Mouse (Mus musculus) liver, embryonic 14.5 days (tissue): ENCODE results near the gene Perm1. TPM values are rescaled to one million over a fixed set of nuclear protein-coding genes. Genes with fewer than 3 reads are reported as not detected.

Experiments used
- ATAC-seq: fragments of 200-750 bp; cut with Nextera tagmentation; 2 replicates; pipeline ENCODE4 v1.8.0; 2017; ENCODE audit warnings: moderate number of reproducible peaks, mild to moderate bottlenecking, moderate library complexity; ENCODE audit not compliant: insufficient read depth
- DNase-seq, 3 experiments: peaks; one replicate each; pipeline ENCODE4 v3.0.0-alpha.2; 2012 to 2013; ENCODE audit warnings: low read depth in 3 of 3, low spot score in 3 of 3
- H3K27ac ChIP-seq: fragments of 300-500 bp; sonication (generic); 2 replicates; pipeline ENCODE4 v1.5.1; 2014; ENCODE audit warnings: moderate library complexity, mild to moderate bottlenecking, control low read depth, inconsistent platforms
- H3K27me3 ChIP-seq: fragments of 300-500 bp; sonication (generic); 2 replicates; pipeline ENCODE4 v1.6.1; 2014; ENCODE audit warnings: mild to moderate bottlenecking, low read length, moderate library complexity; ENCODE audit not compliant: control insufficient read depth, insufficient read depth
- H3K36me3 ChIP-seq: fragments of 300-500 bp; sonication (generic); replicated peaks from 2 replicates; pipeline ENCODE4 v1.6.1; 2014; ENCODE audit warnings: low read depth; ENCODE audit not compliant: control insufficient read depth, insufficient read depth
- H3K4me1 ChIP-seq, 2 experiments: fragments of 200-500 bp in 1 of 2; fragments of 300-500 bp in 1 of 2; sonication (generic) in 1 of 2; replicated peaks; 2 replicates each; pipeline ENCODE4 v1.6.1; 2012 to 2014; ENCODE audit warnings: antibody characterized with exemption in 1 of 2, inconsistent platforms in 1 of 2, low read length in 1 of 2; ENCODE audit not compliant: control insufficient read depth in 2 of 2, insufficient read depth in 2 of 2
- H3K4me2 ChIP-seq: fragments of 300-500 bp; sonication (generic); 2 replicates; pipeline ENCODE4 v1.6.1; 2014; ENCODE audit warnings: low read depth, mild to moderate bottlenecking, control low read depth, moderate library complexity
- H3K4me3 ChIP-seq, 2 experiments: fragments of 200-500 bp in 1 of 2; fragments of 300-500 bp in 1 of 2; sonication (generic) in 1 of 2; 2 replicates each; pipeline ENCODE4 v1.5.1; 2012 to 2014; ENCODE audit warnings: low read depth in 2 of 2, low read length in 2 of 2, mild to moderate bottlenecking in 2 of 2, control low read depth in 1 of 2, inconsistent platforms in 1 of 2, moderate library complexity in 1 of 2; ENCODE audit not compliant: insufficient read depth in 1 of 2
- H3K9ac ChIP-seq: fragments of 300-500 bp; sonication (generic); replicated peaks from 2 replicates; pipeline ENCODE4 v1.6.1; 2014; ENCODE audit warnings: mild to moderate bottlenecking, control low read depth, moderate library complexity
- H3K9me3 ChIP-seq: fragments of 300-500 bp; sonication (generic); 2 replicates; pipeline ENCODE4 v1.6.1; 2016; ENCODE audit warnings: low read length, mixed read lengths; ENCODE audit not compliant: control insufficient read depth
- CTCF ChIP-seq: IDR thresholded peaks from 2 replicates; pipeline ENCODE4 v1.5.1; 2016; ENCODE audit warnings: antibody characterized with exemption, low read depth, control low read depth
- EP300 ChIP-seq: IDR thresholded peaks from 2 replicates; pipeline ENCODE4 v1.6.1; 2016; ENCODE audit warnings: antibody characterized with exemption, low read depth
- WGBS: fragments of 180-500 bp; shearing (Covaris S2); extraction: QIAGEN DNeasy Blood & Tissue Kit; methylation state at CpG from one replicate; pipeline ENCODE4 v1.1.7; 2014; ENCODE audit not compliant: insufficient replicate concordance; 5-methylcytosine and 5-hydroxymethylcytosine counted together
- polyA plus RNA-seq, 2 experiments: library from polyadenylated mRNA; depleted of rRNA in 1 of 2; stranded (reverse) in 1 of 2; unstranded in 1 of 2; fragments of >200 nt; fragmentation: Nextera tagmentation in 1 of 2; extraction: Ambion mirVana in 1 of 2; gene quantifications; 2 replicates each; pipeline versions ENCODE4 v1.2.1 to v1.2.3; 2012 to 2014

Gene Perm1
- polyA plus RNA-seq, 2 experiments: 0.03 TPM; not detected in 1

DNA sequence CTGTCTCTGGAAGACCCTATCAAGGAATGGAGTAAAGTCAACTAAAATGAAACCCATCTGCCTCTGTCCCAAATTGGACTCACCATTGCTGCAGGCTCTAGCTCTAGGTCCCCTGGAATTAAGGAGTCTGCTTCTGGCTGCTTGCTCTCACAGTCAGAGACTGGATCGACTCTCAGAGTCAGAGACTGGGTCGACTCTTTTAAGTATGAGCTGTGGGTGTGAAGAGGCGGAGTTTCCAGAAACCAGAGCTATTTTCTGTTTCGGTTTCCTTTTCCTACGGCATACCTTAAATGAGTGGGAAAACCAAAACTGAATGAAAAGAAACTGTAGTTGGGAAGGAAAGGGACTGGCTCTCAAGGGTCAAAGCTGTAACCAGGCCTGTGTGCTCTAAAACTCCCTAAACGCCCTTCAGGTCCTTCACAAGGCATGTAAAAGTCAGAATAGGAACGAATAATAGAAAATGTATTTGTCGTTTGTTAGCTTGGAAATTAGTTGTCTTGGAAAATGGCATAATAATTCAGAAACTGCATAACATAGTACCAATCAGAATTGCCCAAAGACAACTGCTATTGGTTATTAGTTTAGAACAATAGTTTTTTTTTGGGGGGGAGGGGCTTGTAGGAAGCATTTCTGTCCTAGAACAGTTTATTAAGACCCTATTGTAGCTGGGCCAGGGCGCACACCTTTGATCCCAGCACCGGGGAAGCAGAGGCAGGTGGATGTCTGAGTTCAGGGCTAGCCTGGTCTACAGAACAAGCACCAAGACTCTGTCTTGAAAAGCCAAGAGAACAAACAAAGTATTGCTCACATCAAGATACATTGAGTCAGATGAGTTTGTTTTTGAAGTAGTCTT is 14.8 kb upstream of the Perm1 start, which contains the start of gene Isg15:
Isg15 (minus strand) TSS at position 196 of the 853 bp plus-strand sequence.
- 40% methylated on average over 10 of the region's 10 CpGs for WGBS
- H3K27ac ChIP-seq: no peak within 1 kb of the TSS
- H3K9ac ChIP-seq: peak within 1 kb of the TSS; percentile 24; the same call in 1 of the 2 replicates
- TF ChIP-seq CTCF: no peak
- no peak for TF ChIP-seq EP300
- no peak for DNase-seq
- no peak for ATAC-seq
- no peaks in the 10 kb centered on the region for H3K9me3 ChIP-seq
- H3K4me2 ChIP-seq: peak within 1 kb of the TSS; percentile 49
- H3K27me3 ChIP-seq: peaks cover 44% of the 10 kb centered on the region
- peak within 1 kb of the TSS in 1 of 2 experiments; percentile 29; a peak in 3 of 4 replicates for H3K4me3 ChIP-seq
- H3K36me3 ChIP-seq: no peaks in the 10 kb centered on the region
- H3K4me1 ChIP-seq: peaks cover 14 to 17% of the 10 kb centered on the region in 2 experiments

DNA sequence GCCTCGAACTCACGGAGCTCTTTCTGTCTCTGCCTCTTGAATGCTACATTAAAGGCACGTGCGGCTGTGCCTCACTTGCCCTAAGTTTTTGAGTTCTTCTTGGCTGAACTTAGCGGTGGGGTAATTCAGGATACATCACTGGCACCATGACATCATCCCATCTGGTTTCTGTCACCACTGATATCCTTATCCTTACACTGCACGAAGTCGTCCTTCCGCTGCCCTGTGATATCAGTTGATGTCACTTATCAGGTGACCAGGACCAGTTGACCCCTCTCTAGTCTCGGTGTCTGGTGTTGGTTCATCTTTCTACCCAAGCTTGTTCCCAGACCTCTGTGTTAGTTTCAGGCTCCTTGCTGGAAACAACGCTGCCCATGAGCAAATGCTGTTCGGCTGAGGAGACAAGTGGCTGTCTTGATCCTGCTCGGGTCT is 13.2 kb upstream of the Perm1 start:
- DNase-seq (peak; percentile 73 to 81 (median 80)), ATAC-seq (peak; percentile 76)
- WGBS: 12% methylated on average over 12 of the region's 12 CpGs
- Histone ChIP-seq H3K4me2 (peak overlapping the region; percentile 80), H3K4me3 (peak overlapping the region; percentile 52 to 62), H3K9me3 (no peaks in the 10 kb centered on the region), H3K4me1 (peaks cover 9 to 17% of the 10 kb centered on the region in 2 experiments), H3K27me3 (peaks cover 37% of the 10 kb centered on the region), H3K27ac (peak overlapping the region; percentile 74), H3K9ac (peak overlapping the region; percentile 56), H3K36me3 (no peaks in the 10 kb centered on the region)
- TF ChIP-seq CTCF (no peak), EP300 (peak; percentile 94)

DNA sequence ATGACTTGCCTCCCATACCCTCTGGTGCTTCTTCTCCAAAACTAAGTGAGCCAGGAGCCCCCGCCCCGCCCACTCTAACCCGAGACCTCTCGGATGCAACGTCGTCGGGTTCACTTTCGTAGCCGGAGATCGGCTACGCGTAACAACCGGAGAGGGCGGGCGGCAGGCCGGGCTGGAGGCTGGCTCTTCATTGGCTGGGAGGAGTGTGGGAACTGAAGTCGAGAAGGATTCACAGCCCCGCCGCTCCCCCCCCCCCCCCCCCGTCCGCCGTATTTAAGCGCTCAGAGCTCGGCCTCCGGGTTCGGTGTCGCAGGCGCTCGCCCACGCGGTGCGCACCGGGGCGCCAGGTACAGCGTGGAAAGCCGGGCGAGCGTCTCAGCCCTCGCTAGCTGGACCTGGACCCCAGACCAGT is 12.7 kb upstream of the Perm1 start, which contains the start of gene AW011738:
AW011738 (plus strand) TSS at position 304 of the 412 bp plus-strand sequence.
- WGBS: under 1% methylated on average over 33 of the region's 39 CpGs
- peak; percentile 44 to 58 (median 53) for DNase-seq
- Histone ChIP-seq H3K27me3 (peaks cover 37% of the 10 kb centered on the region), H3K4me2 (peak within 1 kb of the TSS; percentile 80), H3K9me3 (no peaks in the 10 kb centered on the region), H3K36me3 (no peaks in the 10 kb centered on the region), H3K4me1 (peaks cover 9 to 16% of the 10 kb centered on the region in 2 experiments), H3K27ac (peak within 1 kb of the TSS; percentile 74), H3K4me3 (peak within 1 kb of the TSS; percentile 62 to 63), H3K9ac (peak within 1 kb of the TSS; percentile 56)
- TF ChIP-seq EP300 (no peak), CTCF (no peak)
- peak; percentile 76 for ATAC-seq

DNA sequence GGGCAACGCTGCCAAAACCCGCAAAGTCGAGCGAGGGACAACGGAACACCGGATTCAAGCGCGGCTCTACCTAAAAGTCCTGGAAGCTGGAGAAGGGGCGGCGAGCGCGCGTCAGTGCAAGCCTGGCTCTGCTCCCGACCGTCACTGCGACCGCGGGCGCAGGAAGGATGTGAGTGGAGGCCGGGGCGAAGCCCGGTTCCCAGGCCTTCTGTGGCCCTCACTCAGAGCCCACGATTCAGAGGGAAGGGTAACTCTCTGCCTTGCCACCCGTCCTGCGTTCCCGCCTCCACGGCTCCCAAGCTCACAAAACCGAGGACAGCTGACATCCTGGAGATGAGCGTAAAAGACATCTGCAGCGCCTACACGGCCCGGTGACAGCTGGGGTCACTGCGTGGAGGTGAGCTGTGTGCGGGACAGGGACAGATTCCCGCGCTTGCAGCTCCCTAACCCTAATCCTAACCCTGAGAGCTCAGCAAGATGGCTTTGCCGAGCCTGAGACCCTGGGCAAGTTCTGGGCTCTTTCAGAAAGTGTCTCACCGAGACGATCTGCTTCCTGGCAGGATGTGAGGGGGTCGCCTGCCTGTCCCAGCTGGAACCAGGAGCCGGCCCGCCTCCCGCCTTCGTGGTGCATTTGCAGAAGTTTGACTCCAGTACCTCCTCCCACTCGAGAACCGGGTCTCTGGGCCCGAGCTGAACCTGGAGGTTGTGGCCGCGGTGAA is 12.1 kb upstream of the Perm1 start:
- Histone ChIP-seq H3K4me1 (peaks cover 7 to 13% of the 10 kb centered on the region in 2 experiments), H3K36me3 (no peaks in the 10 kb centered on the region), H3K9ac (peak overlapping the region; percentile 56), H3K27me3 (peaks cover 37% of the 10 kb centered on the region), H3K27ac (no peak overlapping the region), H3K4me3 (peak overlapping the region; percentile 62 to 63), H3K4me2 (peak overlapping the region; percentile 80), H3K9me3 (no peaks in the 10 kb centered on the region)
- WGBS: under 1% methylated on average over 49 of the region's 49 CpGs
- no peak for ATAC-seq
- TF ChIP-seq CTCF: no peak
- no peak for TF ChIP-seq EP300
- DNase-seq: no peak
